Mouse (Mus musculus): ENCODE results near the gene Lrig3. TPM values are rescaled to one million over a fixed set of nuclear protein-coding genes. Genes with fewer than 3 reads are reported as not detected.

Lrig3 gene
- polyA plus RNA-seq, 1 experiment = 1.4 TPM

DNA sequence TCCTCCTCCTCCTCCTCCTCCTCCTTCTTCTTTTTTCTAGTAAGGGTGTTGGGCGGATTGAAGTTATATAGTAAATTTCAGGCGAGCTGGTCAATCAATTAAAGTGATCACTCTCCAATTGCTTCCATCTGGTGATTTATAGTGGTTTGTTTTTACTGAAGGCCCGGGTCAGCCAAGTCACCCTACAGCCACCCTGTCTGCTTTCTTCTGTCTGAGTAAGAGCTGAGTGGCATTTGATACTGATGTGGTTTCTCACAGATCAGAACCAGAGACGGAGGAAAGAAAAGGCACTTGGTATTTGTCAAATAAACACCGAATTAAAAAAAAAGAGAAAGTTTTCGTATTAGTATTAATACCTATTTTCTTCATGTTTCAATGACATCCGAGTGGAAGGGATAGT is 7.8 kb downstream of the Lrig3 start:
- no peak overlapping the region for H3K27ac ChIP-seq (ENCODE audit: insufficient read depth, low read length)
- no peaks in the 10 kb centered on the region for H3K36me3 ChIP-seq (ENCODE audit: control insufficient read depth, insufficient read depth, low read length)
- 85% methylated on average over 7 of the region's 7 CpGs for WGBS
- no peaks in the 10 kb centered on the region for H3K4me1 ChIP-seq (ENCODE audit: control insufficient read depth, insufficient read depth, insufficient read length)
- TF ChIP-seq CTCF (IDR thresholded peaks at IDR 0.05; ENCODE audit: extremely low read depth, insufficient read depth, insufficient read length, insufficient replicate concordance) = no peak
- TF ChIP-seq POLR2A (IDR thresholded peaks at IDR 0.05; ENCODE audit: low read depth, low read length) = no peak
- H3K4me3 ChIP-seq (ENCODE audit: extremely low read depth, insufficient read depth, insufficient read length) = no peak overlapping the region
- no peaks in the 10 kb centered on the region; the same call in 1 of the 2 replicates for H3K27me3 ChIP-seq (ENCODE audit: control insufficient read depth, insufficient read depth, low read length)
- no peak for DNase-seq (ENCODE audit: low read depth in 1 of 2, low spot score in 2 of 2)

DNA sequence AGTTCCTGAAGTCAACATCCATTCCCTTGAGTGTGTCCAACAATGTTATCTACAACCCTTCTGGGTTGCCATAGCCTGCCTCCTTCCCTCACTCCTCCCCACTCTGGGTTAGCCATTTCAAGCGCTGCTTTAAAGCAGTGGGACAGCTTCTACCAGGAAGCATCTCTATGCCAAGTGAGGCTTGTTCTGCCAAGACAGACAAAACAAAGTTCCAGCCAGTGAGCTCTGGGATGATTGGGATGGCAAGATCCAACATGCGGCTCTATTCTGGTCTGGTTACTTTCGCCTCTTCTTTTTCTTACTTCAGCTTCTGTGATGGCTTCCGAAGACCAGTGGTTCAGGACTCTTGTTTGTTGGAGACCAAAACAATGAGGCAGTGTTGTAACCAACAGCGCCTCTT is 16.0 kb downstream of the Lrig3 start:
- H3K4me1 ChIP-seq (ENCODE audit: control insufficient read depth, insufficient read depth, insufficient read length) = no peaks in the 10 kb centered on the region
- DNase-seq (ENCODE audit: low read depth in 1 of 2, low spot score in 2 of 2) = no peak
- 91% methylated on average over 5 of the region's 5 CpGs for WGBS
- no peaks in the 10 kb centered on the region for H3K27me3 ChIP-seq (ENCODE audit: control insufficient read depth, insufficient read depth, low read length)
- no peak for TF ChIP-seq CTCF (IDR thresholded peaks at IDR 0.05; ENCODE audit: extremely low read depth, insufficient read depth, insufficient read length, insufficient replicate concordance)
- no peak for TF ChIP-seq POLR2A (IDR thresholded peaks at IDR 0.05; ENCODE audit: low read depth, low read length)
- no peak overlapping the region for H3K4me3 ChIP-seq (ENCODE audit: extremely low read depth, insufficient read depth, insufficient read length)
- no peak overlapping the region for H3K27ac ChIP-seq (ENCODE audit: insufficient read depth, low read length)
- H3K36me3 ChIP-seq (ENCODE audit: control insufficient read depth, insufficient read depth, low read length) = no peaks in the 10 kb centered on the region

DNA sequence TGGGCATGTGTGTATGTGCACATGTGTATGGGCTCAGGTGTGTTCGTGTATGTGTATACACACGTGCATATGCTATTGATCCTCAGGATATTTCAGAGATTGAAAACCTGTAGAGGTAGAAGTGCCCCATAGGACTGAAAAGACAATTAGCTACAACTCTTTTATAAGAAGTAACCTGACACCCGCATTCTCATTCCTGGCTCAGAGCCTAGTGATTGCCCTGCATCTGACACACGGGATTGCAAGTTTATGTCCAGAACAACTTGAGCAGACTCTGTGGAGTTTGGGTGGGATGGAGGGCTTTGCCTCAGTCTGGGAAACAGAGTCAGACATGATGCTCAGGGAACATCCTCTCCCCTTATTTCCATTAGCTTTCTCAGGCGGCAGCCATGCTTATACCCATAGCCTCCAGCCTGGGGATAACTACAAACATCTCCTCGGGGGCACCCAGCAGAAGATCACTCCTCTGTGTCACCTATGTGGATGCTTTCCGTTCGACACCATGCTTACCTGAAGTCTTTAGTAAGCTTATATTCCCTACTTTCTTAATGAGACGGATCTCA is 18.6 kb downstream of the Lrig3 start:
- TF ChIP-seq CTCF (IDR thresholded peaks at IDR 0.05; ENCODE audit: extremely low read depth, insufficient read depth, insufficient read length, insufficient replicate concordance) (no peak), POLR2A (IDR thresholded peaks at IDR 0.05; ENCODE audit: low read depth, low read length) (no peak)
- no peaks in the 10 kb centered on the region for H3K36me3 ChIP-seq (ENCODE audit: control insufficient read depth, insufficient read depth, low read length)
- no peak for DNase-seq (ENCODE audit: low read depth in 1 of 2, low spot score in 2 of 2)
- H3K27me3 ChIP-seq (ENCODE audit: control insufficient read depth, insufficient read depth, low read length) = no peaks in the 10 kb centered on the region
- H3K4me3 ChIP-seq (ENCODE audit: extremely low read depth, insufficient read depth, insufficient read length) = no peak overlapping the region
- H3K4me1 ChIP-seq (ENCODE audit: control insufficient read depth, insufficient read depth, insufficient read length) = no peaks in the 10 kb centered on the region
- H3K27ac ChIP-seq (ENCODE audit: insufficient read depth, low read length) = no peak overlapping the region
- WGBS = 90% methylated on average over 9 of the region's 9 CpGs

DNA sequence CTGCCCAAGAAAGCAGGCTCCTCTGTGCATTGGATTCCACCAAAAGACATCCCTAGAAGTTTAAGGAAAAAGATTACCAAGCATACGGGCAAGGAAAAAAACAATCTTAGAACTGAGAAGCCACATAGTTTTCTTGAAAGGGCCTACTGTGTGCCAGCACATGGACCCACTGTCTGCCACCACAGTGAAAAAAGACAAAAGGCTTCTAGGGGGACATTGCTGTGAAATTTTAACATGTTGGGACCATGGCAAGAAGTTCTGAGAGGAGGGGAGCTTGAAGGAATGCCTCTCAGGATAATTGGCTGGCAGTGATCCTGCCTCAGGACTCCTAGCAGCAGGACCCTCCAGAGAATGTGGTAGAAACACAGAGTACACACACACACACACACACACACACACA is 19.8 kb downstream of the Lrig3 start:
- DNase-seq (ENCODE audit: low read depth in 1 of 2, low spot score in 2 of 2) = no peak
- WGBS = 93% methylated on average over 1 of the region's 1 CpGs
- Histone ChIP-seq H3K4me1 (ENCODE audit: control insufficient read depth, insufficient read depth, insufficient read length) (no peaks in the 10 kb centered on the region), H3K27me3 (ENCODE audit: control insufficient read depth, insufficient read depth, low read length) (no peaks in the 10 kb centered on the region), H3K27ac (ENCODE audit: insufficient read depth, low read length) (no peak overlapping the region), H3K36me3 (ENCODE audit: control insufficient read depth, insufficient read depth, low read length) (no peaks in the 10 kb centered on the region), H3K4me3 (ENCODE audit: extremely low read depth, insufficient read depth, insufficient read length) (no peak overlapping the region)
- TF ChIP-seq POLR2A (IDR thresholded peaks at IDR 0.05; ENCODE audit: low read depth, low read length) (no peak), CTCF (IDR thresholded peaks at IDR 0.05; ENCODE audit: extremely low read depth, insufficient read depth, insufficient read length, insufficient replicate concordance) (no peak)

DNA sequence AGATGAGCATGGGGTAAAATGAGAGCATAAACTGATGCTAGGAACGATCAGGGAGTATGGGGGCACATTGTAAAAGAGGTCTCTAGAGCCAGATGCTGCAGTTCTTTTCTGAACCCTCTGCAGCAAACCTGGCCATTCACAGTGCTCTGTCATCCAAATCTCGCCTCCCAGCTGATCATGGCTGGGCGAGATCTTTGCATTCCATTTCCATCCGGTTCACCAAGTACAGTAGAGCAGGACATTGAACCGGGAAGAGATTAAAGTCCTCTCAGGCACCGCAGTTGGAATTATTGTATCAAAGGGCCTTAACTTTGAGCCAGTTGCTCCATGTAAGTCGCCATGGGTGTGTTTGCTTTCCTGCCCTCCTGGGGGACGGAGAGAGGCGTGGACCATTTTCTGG is 20.5 kb downstream of the Lrig3 start:
- H3K4me1 ChIP-seq (ENCODE audit: control insufficient read depth, insufficient read depth, insufficient read length) = no peaks in the 10 kb centered on the region
- TF ChIP-seq POLR2A (IDR thresholded peaks at IDR 0.05; ENCODE audit: low read depth, low read length) (no peak), CTCF (IDR thresholded peaks at IDR 0.05; ENCODE audit: extremely low read depth, insufficient read depth, insufficient read length, insufficient replicate concordance) (no peak)
- H3K36me3 ChIP-seq (ENCODE audit: control insufficient read depth, insufficient read depth, low read length) = no peaks in the 10 kb centered on the region
- no peaks in the 10 kb centered on the region for H3K27me3 ChIP-seq (ENCODE audit: control insufficient read depth, insufficient read depth, low read length)
- 93% methylated on average over 9 of the region's 9 CpGs for WGBS
- DNase-seq (ENCODE audit: low read depth in 1 of 2, low spot score in 2 of 2) = no peak
- H3K27ac ChIP-seq (ENCODE audit: insufficient read depth, low read length) = no peak overlapping the region
- no peak overlapping the region for H3K4me3 ChIP-seq (ENCODE audit: extremely low read depth, insufficient read depth, insufficient read length)

DNA sequence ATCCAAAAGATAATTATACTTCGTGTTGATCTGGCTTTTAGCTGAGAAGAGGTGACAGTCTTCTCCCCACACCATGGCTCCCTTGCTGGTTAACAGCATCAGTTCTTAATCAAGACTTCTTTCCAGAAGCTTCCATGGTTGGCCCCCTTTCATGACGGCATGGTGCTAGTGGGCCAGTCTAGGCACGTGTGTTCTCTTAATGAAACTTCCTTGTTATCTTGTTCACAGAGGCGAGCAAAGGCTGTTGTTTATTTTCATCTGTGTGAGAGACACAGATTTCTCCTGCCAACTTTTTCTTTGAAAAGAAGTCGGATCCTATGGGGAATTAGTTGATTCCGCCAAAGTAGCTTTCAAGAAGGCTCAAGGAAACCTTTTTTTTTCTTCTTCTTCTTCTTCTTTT is 21.3 kb downstream of the Lrig3 start:
- H3K27me3 ChIP-seq (ENCODE audit: control insufficient read depth, insufficient read depth, low read length) = no peaks in the 10 kb centered on the region
- TF ChIP-seq CTCF (IDR thresholded peaks at IDR 0.05; ENCODE audit: extremely low read depth, insufficient read depth, insufficient read length, insufficient replicate concordance) (no peak), POLR2A (IDR thresholded peaks at IDR 0.05; ENCODE audit: low read depth, low read length) (no peak)
- no peak overlapping the region for H3K27ac ChIP-seq (ENCODE audit: insufficient read depth, low read length)
- no peaks in the 10 kb centered on the region for H3K4me1 ChIP-seq (ENCODE audit: control insufficient read depth, insufficient read depth, insufficient read length)
- 83% methylated on average over 6 of the region's 6 CpGs for WGBS
- H3K4me3 ChIP-seq (ENCODE audit: extremely low read depth, insufficient read depth, insufficient read length) = no peak overlapping the region
- H3K36me3 ChIP-seq (ENCODE audit: control insufficient read depth, insufficient read depth, low read length) = no peaks in the 10 kb centered on the region
- DNase-seq (ENCODE audit: low read depth in 1 of 2, low spot score in 2 of 2) = no peak

DNA sequence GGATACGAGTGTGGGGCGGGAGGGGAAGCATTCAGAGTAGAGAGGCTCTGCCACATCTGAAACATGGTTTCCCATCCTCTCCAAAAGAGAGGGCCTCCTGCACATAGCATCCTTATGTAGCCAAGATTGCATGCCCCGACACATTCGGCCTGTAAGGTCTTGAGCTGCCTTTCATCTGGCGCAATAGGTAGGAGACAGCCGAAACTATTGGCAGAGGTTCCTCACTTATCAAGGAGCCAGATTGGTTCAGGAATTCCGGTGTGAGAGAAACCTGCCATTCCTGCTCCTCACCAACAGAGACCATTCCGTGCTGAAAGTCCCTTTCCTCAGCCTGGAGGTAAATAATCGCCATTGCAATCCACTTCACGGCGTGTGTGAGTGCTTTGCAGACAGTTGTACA is 22.1 kb downstream of the Lrig3 start:
- no peak for TF ChIP-seq POLR2A (IDR thresholded peaks at IDR 0.05; ENCODE audit: low read depth, low read length)
- no peak for TF ChIP-seq CTCF (IDR thresholded peaks at IDR 0.05; ENCODE audit: extremely low read depth, insufficient read depth, insufficient read length, insufficient replicate concordance)
- 89% methylated on average over 11 of the region's 11 CpGs for WGBS
- Histone ChIP-seq H3K4me3 (ENCODE audit: extremely low read depth, insufficient read depth, insufficient read length) (no peak overlapping the region), H3K27me3 (ENCODE audit: control insufficient read depth, insufficient read depth, low read length) (no peaks in the 10 kb centered on the region), H3K4me1 (ENCODE audit: control insufficient read depth, insufficient read depth, insufficient read length) (no peaks in the 10 kb centered on the region), H3K27ac (ENCODE audit: insufficient read depth, low read length) (no peak overlapping the region), H3K36me3 (ENCODE audit: control insufficient read depth, insufficient read depth, low read length) (no peaks in the 10 kb centered on the region)
- DNase-seq (ENCODE audit: low read depth in 1 of 2, low spot score in 2 of 2) = no peak

Data from spleen, adult 2 months (tissue).